Mouse (Mus musculus): Measurements from ENCODE around the gene Notum. TPM values are rescaled to one million over a fixed set of nuclear protein-coding genes. Genes with fewer than 3 reads are reported as not detected.
A peak's percentile ranks its signal among the peaks of the same experiment; 100 is the strongest.

Notum gene
- polyA plus RNA-seq, 1 experiment from 2014 or later: 1.6 TPM

- ATAC-seq (ENCODE audit: insufficient number of reproducible peaks, insufficient read depth, low FRiP score, low read depth): no peak
Measured at GRCm38 (mm10) chr11:120647047-120647830, 13.7 kb downstream of the Notum start.

GRCm38 (mm10) chr11:120643601-120643987 lies 17.4 kb downstream of the Notum start, which contains the start of gene Pycr1:
Gene Pycr1 (minus strand): TSS chr11:120643769.
- H3K27ac ChIP-seq (replicated peaks in 1 of 2; ENCODE audit: control insufficient read depth in 1 of 2, insufficient read depth in 1 of 2, low read depth in 2 of 2, low read length in 2 of 2): no peak within 1 kb of the TSS; a peak in 1 of 4 replicates
- 1% methylated on average over 15 of the region's 15 CpGs for WGBS

More at GRCm38 (mm10) chr11:120647047-120647830, 13.7 kb downstream of the Notum start:
- H3K4me1 ChIP-seq (ENCODE audit: control insufficient read depth in 2 of 2, insufficient read depth in 2 of 2, low read length in 2 of 2): peaks cover 13 to 17% of the 10 kb centered on the region in 2 experiments
- H3K9ac ChIP-seq (ENCODE audit: low read length): peak overlapping the region; percentile 80
- peak overlapping the region; percentile 86 to 95 for H3K27ac ChIP-seq (replicated peaks in 1 of 2; ENCODE audit: control insufficient read depth in 1 of 2, insufficient read depth in 1 of 2, low read depth in 2 of 2, low read length in 2 of 2)
- H3K4me2 ChIP-seq (ENCODE audit: low read length): peak overlapping the region; percentile 72
- no peaks in the 10 kb centered on the region for H3K36me3 ChIP-seq (ENCODE audit: control insufficient read depth, insufficient read depth, low read length)
- no peaks in the 10 kb centered on the region for H3K9me3 ChIP-seq (ENCODE audit: control insufficient read depth, low read length)
- H3K27me3 ChIP-seq (ENCODE audit: control insufficient read depth, insufficient read depth, low read length): no peaks in the 10 kb centered on the region
- 65% methylated on average over 35 of the region's 35 CpGs for WGBS
- H3K4me3 ChIP-seq (ENCODE audit: control insufficient read depth in 1 of 2, insufficient read depth in 1 of 2, low read depth in 1 of 2, low read length in 2 of 2): peak overlapping the region; percentile 49 to 68

GRCm38 (mm10) chr11:120642939-120643600 lies 17.9 kb downstream of the Notum start:
- no peaks in the 10 kb centered on the region for H3K36me3 ChIP-seq (ENCODE audit: control insufficient read depth, insufficient read depth, low read length)
- 2% methylated on average over 18 of the region's 18 CpGs for WGBS
- no peak overlapping the region; a peak in 1 of 4 replicates for H3K27ac ChIP-seq (replicated peaks in 1 of 2; ENCODE audit: control insufficient read depth in 1 of 2, insufficient read depth in 1 of 2, low read depth in 2 of 2, low read length in 2 of 2)
- peak overlapping the region; percentile 52 for H3K4me3 ChIP-seq (ENCODE audit: control insufficient read depth in 1 of 2, insufficient read depth in 1 of 2, low read depth in 1 of 2, low read length in 2 of 2)
- peak overlapping the region; percentile 78 for H3K9ac ChIP-seq (ENCODE audit: low read length)
- peak; percentile 33; the same call in 1 of the 2 replicates for ATAC-seq (ENCODE audit: insufficient number of reproducible peaks, insufficient read depth, low FRiP score, low read depth)
- no peaks in the 10 kb centered on the region for H3K27me3 ChIP-seq (ENCODE audit: control insufficient read depth, insufficient read depth, low read length)
- H3K9me3 ChIP-seq (ENCODE audit: control insufficient read depth, low read length): no peaks in the 10 kb centered on the region
- H3K4me2 ChIP-seq (ENCODE audit: low read length): peak overlapping the region; percentile 91
- H3K4me1 ChIP-seq (ENCODE audit: control insufficient read depth in 2 of 2, insufficient read depth in 2 of 2, low read length in 2 of 2): peaks cover 13 to 17% of the 10 kb centered on the region in 2 experiments

More at GRCm38 (mm10) chr11:120643601-120643987, 17.4 kb downstream of the Notum start, which contains the start of gene Pycr1:
- peak within 1 kb of the TSS; percentile 78 for H3K9ac ChIP-seq (ENCODE audit: low read length)
- peak; percentile 96 for ATAC-seq (ENCODE audit: insufficient number of reproducible peaks, insufficient read depth, low FRiP score, low read depth)
- no peaks in the 10 kb centered on the region for H3K36me3 ChIP-seq (ENCODE audit: control insufficient read depth, insufficient read depth, low read length)
- no peaks in the 10 kb centered on the region for H3K9me3 ChIP-seq (ENCODE audit: control insufficient read depth, low read length)
- peak within 1 kb of the TSS; percentile 91 for H3K4me2 ChIP-seq (ENCODE audit: low read length)
- no peaks in the 10 kb centered on the region for H3K27me3 ChIP-seq (ENCODE audit: control insufficient read depth, insufficient read depth, low read length)
- H3K4me3 ChIP-seq (ENCODE audit: control insufficient read depth in 1 of 2, insufficient read depth in 1 of 2, low read depth in 1 of 2, low read length in 2 of 2): peak within 1 kb of the TSS; percentile 52
- H3K4me1 ChIP-seq (ENCODE audit: control insufficient read depth in 2 of 2, insufficient read depth in 2 of 2, low read length in 2 of 2): peaks cover 13 to 17% of the 10 kb centered on the region in 2 experiments

- H3K4me1 ChIP-seq (ENCODE audit: control insufficient read depth in 2 of 2, insufficient read depth in 2 of 2, low read length in 2 of 2): peaks cover 6 to 9% of the 10 kb centered on the region in 2 experiments
- H3K4me3 ChIP-seq (ENCODE audit: control insufficient read depth in 1 of 2, insufficient read depth in 1 of 2, low read depth in 1 of 2, low read length in 2 of 2): no peak overlapping the region
- no peak overlapping the region for H3K27ac ChIP-seq (replicated peaks in 1 of 2; ENCODE audit: control insufficient read depth in 1 of 2, insufficient read depth in 1 of 2, low read depth in 2 of 2, low read length in 2 of 2)
- H3K9me3 ChIP-seq (ENCODE audit: control insufficient read depth, low read length): no peaks in the 10 kb centered on the region
- no peak for ATAC-seq (ENCODE audit: insufficient number of reproducible peaks, insufficient read depth, low FRiP score, low read depth)
- no peaks in the 10 kb centered on the region for H3K27me3 ChIP-seq (ENCODE audit: control insufficient read depth, insufficient read depth, low read length)
- no peak overlapping the region for H3K4me2 ChIP-seq (ENCODE audit: low read length)
- H3K9ac ChIP-seq (ENCODE audit: low read length): no peak overlapping the region
- 88% methylated on average over 8 of the region's 8 CpGs for WGBS
- H3K36me3 ChIP-seq (ENCODE audit: control insufficient read depth, insufficient read depth, low read length): no peaks in the 10 kb centered on the region
Measured at GRCm38 (mm10) chr11:120641869-120642268, 19.1 kb downstream of the Notum start.

- WGBS: 62% methylated on average over 9 of the region's 9 CpGs
- H3K4me1 ChIP-seq (ENCODE audit: control insufficient read depth in 2 of 2, insufficient read depth in 2 of 2, low read length in 2 of 2): peaks cover 5 to 9% of the 10 kb centered on the region in 2 experiments
- H3K4me2 ChIP-seq (ENCODE audit: low read length): no peak overlapping the region
- H3K27ac ChIP-seq (replicated peaks in 1 of 2; ENCODE audit: control insufficient read depth in 1 of 2, insufficient read depth in 1 of 2, low read depth in 2 of 2, low read length in 2 of 2): no peak overlapping the region
- H3K4me3 ChIP-seq (ENCODE audit: control insufficient read depth in 1 of 2, insufficient read depth in 1 of 2, low read depth in 1 of 2, low read length in 2 of 2): no peak overlapping the region
- ATAC-seq (ENCODE audit: insufficient number of reproducible peaks, insufficient read depth, low FRiP score, low read depth): no peak
- H3K27me3 ChIP-seq (ENCODE audit: control insufficient read depth, insufficient read depth, low read length): no peaks in the 10 kb centered on the region
- H3K9me3 ChIP-seq (ENCODE audit: control insufficient read depth, low read length): no peaks in the 10 kb centered on the region
- no peaks in the 10 kb centered on the region for H3K36me3 ChIP-seq (ENCODE audit: control insufficient read depth, insufficient read depth, low read length)
- no peak overlapping the region for H3K9ac ChIP-seq (ENCODE audit: low read length)
Measured at GRCm38 (mm10) chr11:120641255-120641654, 19.7 kb downstream of the Notum start.

- ATAC-seq (ENCODE audit: insufficient number of reproducible peaks, insufficient read depth, low FRiP score, low read depth): no peak
- Histone ChIP-seq H3K27me3 (ENCODE audit: control insufficient read depth, insufficient read depth, low read length) (no peaks in the 10 kb centered on the region), H3K9me3 (ENCODE audit: control insufficient read depth, low read length) (no peaks in the 10 kb centered on the region), H3K27ac (replicated peaks in 1 of 2; ENCODE audit: control insufficient read depth in 1 of 2, insufficient read depth in 1 of 2, low read depth in 2 of 2, low read length in 2 of 2) (no peak overlapping the region), H3K4me3 (ENCODE audit: control insufficient read depth in 1 of 2, insufficient read depth in 1 of 2, low read depth in 1 of 2, low read length in 2 of 2) (no peak overlapping the region), H3K4me1 (ENCODE audit: control insufficient read depth in 2 of 2, insufficient read depth in 2 of 2, low read length in 2 of 2) (peaks cover 20 to 26% of the 10 kb centered on the region in 2 experiments), H3K4me2 (ENCODE audit: low read length) (no peak overlapping the region), H3K36me3 (ENCODE audit: control insufficient read depth, insufficient read depth, low read length) (no peaks in the 10 kb centered on the region), H3K9ac (ENCODE audit: low read length) (no peak overlapping the region)
- WGBS: 82% methylated on average over 5 of the region's 5 CpGs
Measured at GRCm38 (mm10) chr11:120634810-120635209, 26.2 kb downstream of the Notum start.

GRCm38 (mm10) chr11:120633520-120634343 lies 27.2 kb downstream of the Notum start, which contains the start of gene Mafg:
Gene Mafg (minus strand): TSS chr11:120633600.
- H3K9ac ChIP-seq (ENCODE audit: low read length): peak within 1 kb of the TSS; percentile 94
- ATAC-seq (ENCODE audit: insufficient number of reproducible peaks, insufficient read depth, low FRiP score, low read depth): peak; percentile 83

More at GRCm38 (mm10) chr11:120633520-120634343, 27.2 kb downstream of the Notum start, which contains the start of gene Mafg:
- Histone ChIP-seq H3K4me2 (ENCODE audit: low read length) (peak within 1 kb of the TSS; percentile 76), H3K27me3 (ENCODE audit: control insufficient read depth, insufficient read depth, low read length) (no peaks in the 10 kb centered on the region), H3K36me3 (ENCODE audit: control insufficient read depth, insufficient read depth, low read length) (peaks cover 8% of the 10 kb centered on the region), H3K4me3 (ENCODE audit: control insufficient read depth in 1 of 2, insufficient read depth in 1 of 2, low read depth in 1 of 2, low read length in 2 of 2) (peak within 1 kb of the TSS; percentile 87 to 92), H3K4me1 (ENCODE audit: control insufficient read depth in 2 of 2, insufficient read depth in 2 of 2, low read length in 2 of 2) (peaks cover 25 to 31% of the 10 kb centered on the region in 2 experiments), H3K9me3 (ENCODE audit: control insufficient read depth, low read length) (no peaks in the 10 kb centered on the region), H3K27ac (replicated peaks in 1 of 2; ENCODE audit: control insufficient read depth in 1 of 2, insufficient read depth in 1 of 2, low read depth in 2 of 2, low read length in 2 of 2) (peak within 1 kb of the TSS; percentile 75 to 86)
- 9% methylated on average over 58 of the region's 58 CpGs for WGBS

Data from heart, embryonic 14.5 days (tissue).